Mouse (Mus musculus) liver (tissue): ENCODE measurements around the gene Trim28.

ENCODE experiments used
- DNase-seq: peaks from one replicate; pipeline ENCODE4 v3.0.0-alpha.2; 2020; ENCODE audit warnings: mixed read lengths

Trim28 gene

DNA sequence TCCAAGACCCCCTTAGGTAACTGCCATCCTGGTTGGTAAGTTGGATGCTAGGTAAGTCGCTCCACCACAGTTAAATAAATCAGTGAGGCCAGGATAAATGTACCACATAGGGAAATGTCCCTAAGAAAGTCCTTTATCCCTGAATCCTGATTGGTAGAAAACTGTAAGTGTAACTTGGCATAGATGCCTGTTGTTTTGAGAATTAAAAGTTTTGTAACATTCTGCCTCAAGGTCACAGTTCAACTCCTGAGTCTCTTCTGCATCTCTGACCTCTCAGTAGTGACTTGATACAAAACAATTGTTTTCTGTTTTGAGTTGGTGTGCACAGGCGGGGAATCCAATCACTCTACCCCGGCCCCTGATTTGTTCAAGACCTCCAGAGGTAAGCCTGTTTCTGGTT lies at the start of gene Trim28:
TSS of gene Trim28 (plus strand) at position 264 of the 400 bp plus-strand sequence.
- DNase-seq = no peak

GRCm38 (mm10) chr7:12949872-12950229 lies 49.1 kb upstream of the Trim28 start:
- no peak for DNase-seq

DNA sequence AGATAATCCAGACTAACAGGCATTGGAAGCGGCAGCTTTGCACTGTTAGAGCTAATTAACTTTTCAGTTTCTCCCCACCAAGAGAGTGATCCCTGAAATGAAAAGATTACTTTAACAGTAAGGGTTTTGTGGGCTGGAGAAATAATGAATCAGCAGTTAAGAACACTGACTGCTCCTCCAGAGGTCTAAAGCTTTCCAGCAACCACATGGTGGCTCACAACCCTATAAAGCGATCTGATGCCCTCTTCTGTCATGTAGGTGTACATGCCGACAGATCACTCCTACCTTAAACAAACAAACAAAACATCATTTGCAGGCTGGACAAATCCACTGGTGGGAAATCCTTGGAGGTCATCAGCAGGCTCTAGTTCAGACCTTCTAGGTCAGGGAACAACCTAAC lies 44.0 kb upstream of the Trim28 start:
- no peak for DNase-seq

DNA sequence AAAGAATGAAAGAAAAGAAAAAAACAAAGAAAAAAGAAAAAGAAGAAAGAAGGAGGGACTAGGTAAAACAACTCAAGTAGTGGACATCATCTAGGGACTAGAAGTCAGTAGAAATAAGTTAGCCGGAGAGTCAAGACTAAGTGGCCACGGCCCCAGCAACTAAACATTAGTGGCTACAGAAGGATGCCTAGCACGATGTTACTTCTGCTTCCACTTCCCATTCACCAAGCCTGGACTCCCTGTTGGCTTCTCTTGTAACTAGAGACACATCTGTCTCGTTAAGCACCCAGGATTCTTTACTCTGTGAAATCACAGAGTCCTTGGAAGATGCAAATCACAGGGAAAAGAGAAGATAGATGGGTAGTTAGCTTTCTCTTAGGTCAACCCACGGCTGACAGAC lies 41.4 kb upstream of the Trim28 start:
- DNase-seq = no peak

GRCm38 (mm10) chr7:12958948-12959347 lies 40.0 kb upstream of the Trim28 start:
- no peak for DNase-seq

- DNase-seq = peak; percentile 35
Observed at GRCm38 (mm10) chr7:12959718-12960117, 39.2 kb upstream of the Trim28 start.

DNA sequence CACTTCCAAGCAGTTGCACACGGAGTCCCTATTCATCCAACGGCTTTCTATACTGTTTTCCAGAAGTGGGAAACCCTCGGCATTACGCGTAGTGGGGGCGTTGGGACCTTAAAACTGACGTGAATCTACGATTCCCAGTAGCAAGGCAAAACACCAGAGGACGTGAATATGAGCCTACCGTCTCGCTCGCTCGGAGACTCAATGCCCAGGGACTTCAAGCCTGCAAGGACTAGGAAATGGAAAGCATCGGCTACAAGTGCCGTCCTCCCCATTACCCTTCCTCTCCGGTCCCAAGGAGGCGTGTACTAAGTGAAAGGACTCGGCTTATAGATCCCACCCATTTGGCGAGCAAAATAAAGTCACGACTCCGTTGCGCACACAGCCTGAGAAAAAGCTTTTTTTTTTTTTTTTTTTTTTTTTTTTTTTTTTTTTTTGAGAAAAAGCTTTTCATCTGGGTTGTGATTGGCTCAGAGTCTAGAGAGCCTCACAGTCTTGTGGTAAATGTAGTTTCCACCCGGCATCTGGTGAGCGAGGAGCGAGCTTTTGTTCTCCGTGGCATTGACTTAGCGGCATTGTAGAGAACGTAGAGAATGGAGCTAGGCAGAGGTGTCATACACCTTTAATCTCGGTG lies 37.3 kb upstream of the Trim28 start:
- DNase-seq = peak; percentile 60

- peak; percentile 93 for DNase-seq
Observed at GRCm38 (mm10) chr7:12965678-12966091, 33.2 kb upstream of the Trim28 start, which contains the start of gene Zfp324. Gene Zfp324, plus strand, starts transcription at chr7:12965838.

DNA sequence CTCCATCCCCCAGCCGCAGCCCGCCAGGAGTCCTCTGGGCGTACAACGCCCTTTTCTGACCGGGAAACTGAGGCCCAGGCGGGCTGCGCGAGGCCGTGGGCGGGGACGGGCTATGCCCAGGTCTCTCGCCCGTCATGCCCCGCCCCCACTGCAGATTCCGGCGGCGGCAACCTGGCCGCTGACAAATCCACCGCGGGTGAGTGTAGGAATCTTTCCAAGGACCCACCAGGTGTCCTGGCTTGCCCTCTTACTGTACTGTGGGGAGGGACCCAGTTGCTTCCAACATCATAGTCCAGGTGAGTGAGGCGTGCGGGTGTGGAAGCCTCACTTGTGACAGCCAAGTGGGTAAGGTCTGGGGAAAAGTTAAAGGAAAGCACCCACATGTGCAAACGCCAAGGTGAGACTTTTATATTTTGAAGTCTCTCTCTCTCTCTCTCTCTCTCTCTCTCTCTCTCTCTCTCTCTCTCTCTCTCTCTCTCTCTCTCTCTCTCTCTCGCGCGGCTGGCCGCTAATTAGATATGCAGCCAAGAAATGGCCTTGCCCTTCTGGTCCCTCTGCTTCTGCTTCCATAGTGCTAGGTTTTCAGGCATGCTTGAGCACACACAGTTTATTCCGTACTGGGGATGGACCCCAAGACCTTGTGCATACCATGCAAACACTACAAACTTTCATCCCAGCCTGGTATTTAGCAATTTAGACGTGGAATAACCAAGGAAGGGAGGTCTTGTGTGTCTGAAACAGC lies 32.6 kb upstream of the Trim28 start:
- peak; percentile 90 for DNase-seq

- DNase-seq = no peak
Observed at GRCm38 (mm10) chr7:12970906-12971305, 28.0 kb upstream of the Trim28 start.

DNA sequence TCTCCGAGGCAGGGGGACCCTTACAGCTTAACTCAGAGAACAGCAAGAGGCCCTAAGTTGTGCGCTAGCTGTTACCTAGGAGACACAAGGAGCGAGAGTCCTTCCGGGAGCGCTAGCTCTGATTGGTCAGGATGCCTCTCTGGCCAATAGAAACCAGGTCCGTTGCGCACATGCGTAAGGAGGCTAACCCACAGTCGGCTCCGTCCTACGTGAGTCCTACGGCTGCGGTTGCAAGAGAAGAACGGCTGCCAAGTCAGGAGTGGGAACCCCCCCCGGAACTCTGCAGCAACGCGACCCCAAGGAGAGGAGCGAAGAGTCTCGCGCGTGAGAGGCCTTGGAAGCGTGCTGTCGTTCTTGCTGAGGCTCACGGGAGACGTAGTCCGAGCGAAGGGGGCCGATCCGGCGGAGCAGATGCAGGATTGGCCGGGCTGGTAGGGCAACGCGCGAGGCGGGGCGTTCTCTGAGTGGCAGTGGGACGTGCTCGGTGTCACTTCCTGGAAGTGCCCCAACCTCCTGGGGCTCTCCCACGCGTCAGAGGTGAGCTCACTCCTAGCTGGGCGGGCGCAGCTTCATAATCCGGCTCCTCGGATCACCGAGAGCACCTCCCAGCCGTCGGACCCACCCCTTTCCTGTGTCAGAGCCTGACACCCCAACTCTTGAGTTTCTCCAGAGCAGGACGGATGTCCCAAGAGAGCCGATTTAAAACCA lies 21.1 kb upstream of the Trim28 start, which contains the start of gene Zfp446:
TSS of gene Zfp446 (plus strand) at position 167 of the 708 bp plus-strand sequence.
- peak; percentile 98 for DNase-seq

DNA sequence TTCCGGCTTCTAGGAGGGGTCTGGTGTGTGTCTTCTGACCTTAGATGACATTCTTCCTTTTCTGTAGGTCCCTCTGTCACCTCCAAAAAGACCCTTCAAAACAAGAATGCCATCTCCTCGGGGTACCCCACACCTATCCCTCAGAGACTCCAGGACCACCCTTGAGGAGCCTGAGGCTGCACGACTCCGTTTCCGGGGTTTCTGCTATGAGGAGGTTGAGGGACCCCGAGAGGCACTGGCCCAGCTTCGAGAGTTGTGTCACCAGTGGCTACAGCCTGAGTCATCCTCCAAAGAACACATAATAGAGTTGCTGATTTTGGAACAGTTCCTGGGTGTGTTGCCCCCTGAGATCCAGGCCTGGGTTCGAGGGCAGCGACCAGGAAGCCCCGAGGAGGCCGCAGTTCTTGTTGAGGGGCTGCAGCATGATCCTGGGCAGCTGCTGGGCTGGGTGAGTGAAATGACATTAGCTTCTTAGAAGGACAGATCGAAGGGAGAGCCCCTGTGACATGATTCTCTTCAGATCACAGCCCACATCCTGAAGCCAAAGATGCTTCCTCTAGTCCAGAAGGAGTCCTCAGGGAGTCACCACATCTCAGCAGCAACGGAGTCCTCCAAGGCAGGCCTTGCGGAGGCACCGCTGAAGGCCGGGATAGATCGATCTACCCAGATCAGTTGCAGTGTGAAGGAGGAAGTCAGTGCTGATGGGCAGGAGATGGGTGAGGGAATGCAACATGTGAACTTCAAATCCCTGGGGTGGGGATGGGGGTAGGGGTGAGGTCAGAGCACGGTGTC lies 19.8 kb upstream of the Trim28 start:
- DNase-seq = no peak

GRCm38 (mm10) chr7:12979776-12980175 lies 19.1 kb upstream of the Trim28 start:
- DNase-seq = no peak

DNA sequence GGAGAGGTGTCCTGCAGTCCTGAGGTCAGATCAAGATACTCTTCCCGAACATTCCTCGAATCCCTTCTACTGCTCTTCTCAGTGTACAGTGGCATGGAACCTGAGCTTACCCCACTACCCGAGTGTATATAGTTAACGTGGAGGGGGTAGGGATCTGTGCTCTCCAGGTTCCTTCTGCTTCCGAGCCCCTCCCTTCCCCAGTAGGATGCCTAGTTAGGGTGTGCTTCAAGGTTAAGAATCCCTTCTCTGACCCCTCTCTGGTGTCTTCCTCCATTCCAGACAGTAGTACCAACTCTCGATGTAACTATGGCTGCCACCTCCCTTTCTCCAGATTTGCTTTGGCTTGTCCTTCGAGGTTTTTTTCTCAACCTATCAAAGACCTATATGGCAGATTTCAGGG lies 18.6 kb upstream of the Trim28 start:
- no peak for DNase-seq

GRCm38 (mm10) chr7:12985724-12986123 lies 13.2 kb upstream of the Trim28 start:
- peak; percentile 51 for DNase-seq

GRCm38 (mm10) chr7:12986906-12987305 lies 12.0 kb upstream of the Trim28 start:
- no peak for DNase-seq

- peak; percentile 83 for DNase-seq
Observed at GRCm38 (mm10) chr7:12987409-12988189, 11.3 kb upstream of the Trim28 start.

DNA sequence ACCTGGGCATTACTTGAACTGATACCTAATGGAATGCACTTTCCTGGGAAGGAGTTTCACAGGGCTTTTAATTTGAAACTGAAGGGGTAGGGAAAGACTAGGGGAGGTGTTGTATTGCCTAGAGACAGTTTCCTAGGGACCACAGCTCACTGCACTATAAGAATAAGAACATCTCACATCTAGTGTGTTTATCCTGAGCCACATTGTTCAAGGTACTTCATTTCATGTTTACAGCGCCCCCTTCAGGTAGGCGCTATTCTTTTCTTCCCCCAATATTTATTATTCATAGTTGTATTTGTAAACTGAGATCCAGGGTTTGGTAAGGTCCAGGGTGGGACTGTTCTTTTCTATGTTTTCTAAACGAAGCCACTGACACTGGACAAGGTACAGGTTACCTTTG lies 6.7 kb upstream of the Trim28 start:
- peak; percentile 60 for DNase-seq

- no peak for DNase-seq
Observed at GRCm38 (mm10) chr7:12993148-12993547, 5.8 kb upstream of the Trim28 start.

DNA sequence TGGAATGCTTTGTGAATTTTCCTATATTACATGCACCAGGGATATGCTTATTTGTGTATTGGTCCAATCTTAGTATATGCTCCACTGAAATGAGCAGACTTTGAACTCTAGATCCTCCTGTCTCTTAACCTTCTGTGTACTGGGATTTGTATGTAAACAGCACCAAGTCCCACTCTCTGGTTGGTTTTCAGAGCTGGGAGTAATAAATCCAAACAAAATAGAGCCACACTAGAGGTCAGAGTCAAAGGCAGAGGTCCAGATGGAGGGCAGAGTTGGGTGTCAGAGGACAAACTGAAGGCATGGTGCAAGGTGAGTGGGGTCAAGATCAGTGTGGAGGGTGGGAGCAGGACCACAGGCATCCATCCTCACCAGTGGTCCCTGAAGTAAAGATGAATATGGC lies 3.1 kb upstream of the Trim28 start:
- DNase-seq = no peak

GRCm38 (mm10) chr7:12997230-12997629 lies 1.7 kb upstream of the Trim28 start:
- DNase-seq = no peak

- no peak for DNase-seq
Observed at GRCm38 (mm10) chr7:12998053-12998452, 861 bp upstream of the Trim28 start, which contains the start of gene Slc27a5. Gene Slc27a5, minus strand, starts transcription at chr7:12998192.
